Mouse (Mus musculus) kidney, embryonic 16.5 days (tissue): Measurements from ENCODE around the gene Arl8a. TPM values are rescaled to one million over a fixed set of nuclear protein-coding genes. Genes with fewer than 3 reads are reported as not detected.
A peak's percentile ranks its signal among the peaks of the same experiment; 100 is the strongest.
"Not testable (repeated sequence)": the region's sequence is repeated elsewhere in the genome, so short reads cannot be mapped to it uniquely, and the experiment has no call there.

ENCODE experiments used
- ATAC-seq: fragments of 200-750 bp; cut with Nextera tagmentation; 2 replicates; pipeline ENCODE4 v1.8.0; 2017; ENCODE audit warnings: moderate TSS enrichment; ENCODE audit not compliant: low FRiP score, low TSS enrichment
- H3K27ac ChIP-seq: fragments of 300-500 bp; sonication (generic); 2 replicates; pipeline ENCODE4 v1.5.1; 2014; ENCODE audit warnings: low read length
- H3K27me3 ChIP-seq: fragments of 300-500 bp; sonication (generic); 2 replicates; pipeline ENCODE4 v1.6.1; 2014; ENCODE audit warnings: low read length, control low read depth, mixed read lengths; ENCODE audit not compliant: insufficient read depth
- H3K36me3 ChIP-seq: fragments of 300-500 bp; sonication (generic); 2 replicates; pipeline ENCODE4 v1.6.1; 2014; ENCODE audit warnings: low read length, control low read depth, mixed read lengths; ENCODE audit not compliant: insufficient read depth
- H3K4me1 ChIP-seq: fragments of 300-500 bp; sonication (generic); 2 replicates; pipeline ENCODE4 v1.6.1; 2014; ENCODE audit warnings: low read length, control low read depth, mixed read lengths; ENCODE audit not compliant: insufficient read depth
- H3K4me2 ChIP-seq: fragments of 300-500 bp; sonication (generic); replicated peaks from 2 replicates; pipeline ENCODE4 v1.6.1; 2014; ENCODE audit warnings: low read depth, low read length
- H3K4me3 ChIP-seq: fragments of 300-500 bp; sonication (generic); 2 replicates; pipeline ENCODE4 v1.5.1; 2014; ENCODE audit warnings: mild to moderate bottlenecking, low read length
- H3K9ac ChIP-seq: fragments of 300-500 bp; sonication (generic); replicated peaks from 2 replicates; pipeline ENCODE4 v1.6.1; 2014; ENCODE audit warnings: low read length
- H3K9me3 ChIP-seq: fragments of 300-500 bp; sonication (generic); 2 replicates; pipeline ENCODE4 v1.6.1; 2016; ENCODE audit warnings: low read length, control low read depth
- WGBS: fragments of 180-500 bp; shearing (Covaris S2); extraction: QIAGEN DNeasy Blood & Tissue Kit; methylation state at CpG from one replicate; pipeline ENCODE4 v1.1.7; 2014; 5-methylcytosine and 5-hydroxymethylcytosine counted together
- polyA plus RNA-seq: library from polyadenylated mRNA; unstranded; fragments of >200 nt; fragmentation: Nextera tagmentation; extraction: Ambion mirVana; gene quantifications from 2 replicates; pipeline ENCODE4 v1.2.1, GENCODE M21; 2015

Gene Arl8a
- polyA plus RNA-seq, 1 experiment from 2014 or later: 46.7 TPM

- no peaks in the 10 kb centered on the region for H3K27me3 ChIP-seq
- H3K4me2 ChIP-seq: no peak overlapping the region
- no peak overlapping the region for H3K27ac ChIP-seq
- H3K36me3 ChIP-seq: no peaks in the 10 kb centered on the region
- no peak overlapping the region for H3K9ac ChIP-seq
- H3K4me1 ChIP-seq: no peaks in the 10 kb centered on the region
- 57% methylated on average over 3 of the region's 3 CpGs for WGBS
- no peak overlapping the region for H3K4me3 ChIP-seq
- ATAC-seq: no peak
- H3K9me3 ChIP-seq: no peaks in the 10 kb centered on the region
These were observed 41.6 kb downstream of the Arl8a start for GRCm38 (mm10) chr1:135188197-135188596.

- no peak overlapping the region for H3K4me3 ChIP-seq
- H3K4me1 ChIP-seq: no peaks in the 10 kb centered on the region
- no peaks in the 10 kb centered on the region for H3K27me3 ChIP-seq
- H3K4me2 ChIP-seq: no peak overlapping the region
- 89% methylated on average over 4 of the region's 4 CpGs for WGBS
- H3K36me3 ChIP-seq: no peaks in the 10 kb centered on the region
- H3K9me3 ChIP-seq: no peaks in the 10 kb centered on the region
- H3K27ac ChIP-seq: no peak overlapping the region
- no peak overlapping the region for H3K9ac ChIP-seq
- ATAC-seq: no peak
These were observed 42.6 kb downstream of the Arl8a start for GRCm38 (mm10) chr1:135189186-135189585.

DNA sequence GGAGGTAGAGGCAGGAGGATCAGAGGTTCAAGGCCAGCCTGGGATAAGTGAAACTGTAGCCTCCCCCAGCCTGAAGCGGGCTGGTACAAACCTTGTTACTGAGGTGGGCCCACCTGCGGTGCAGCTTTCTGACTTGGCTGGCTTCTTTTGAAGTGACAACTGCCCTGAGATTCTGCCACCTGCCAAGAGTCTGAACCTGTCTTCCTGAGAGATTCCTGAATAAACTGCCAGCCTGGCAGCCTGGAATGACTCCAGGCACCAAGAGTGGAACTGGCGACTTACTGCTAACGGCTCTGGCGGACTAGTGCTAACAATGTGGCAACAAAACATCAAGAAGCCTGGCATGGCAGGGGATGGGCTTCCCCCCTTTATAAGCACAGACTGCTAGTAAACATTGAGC is 47.7 kb downstream of the Arl8a start:
- WGBS: 80% methylated on average over 5 of the region's 5 CpGs
- not testable (repeated sequence) for H3K27me3 ChIP-seq, H3K27ac ChIP-seq, ATAC-seq, H3K4me3 ChIP-seq, H3K9ac ChIP-seq, H3K9me3 ChIP-seq, H3K36me3 ChIP-seq, H3K4me2 ChIP-seq
- H3K4me1 ChIP-seq: peaks cover 10% of the 10 kb centered on the region

GRCm38 (mm10) chr1:135195907-135196440 is 49.4 kb downstream of the Arl8a start:
- Histone ChIP-seq H3K27me3 (no peaks in the 10 kb centered on the region), H3K36me3 (no peaks in the 10 kb centered on the region), H3K4me2 (no peak overlapping the region), H3K4me3 (no peak overlapping the region), H3K9me3 (no peaks in the 10 kb centered on the region), H3K4me1 (peaks cover 14% of the 10 kb centered on the region), H3K27ac (no peak overlapping the region), H3K9ac (no peak overlapping the region)
- ATAC-seq: no peak
- WGBS: 76% methylated on average over 6 of the region's 6 CpGs

DNA sequence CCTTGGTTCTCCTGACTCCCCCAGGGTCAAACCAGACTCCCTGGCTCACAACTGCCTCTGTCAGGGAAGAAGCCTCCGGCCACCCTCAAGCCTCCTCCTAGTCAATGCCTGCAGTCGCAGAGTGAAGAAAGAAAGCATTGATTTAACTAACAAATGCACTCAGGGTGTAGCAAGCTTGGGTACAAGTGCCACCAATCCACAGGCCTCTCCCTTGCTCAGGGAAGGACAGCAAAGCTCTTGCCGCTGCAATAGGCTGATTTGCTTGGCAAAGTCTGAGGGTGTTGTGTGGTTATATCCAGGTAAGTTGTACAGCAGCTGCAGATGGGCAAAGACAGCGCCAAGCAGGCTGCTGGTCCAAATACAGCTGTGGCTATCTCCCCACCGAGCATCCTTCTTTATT is 51.8 kb downstream of the Arl8a start:
- Histone ChIP-seq H3K4me1 (peaks cover 14% of the 10 kb centered on the region), H3K36me3 (no peaks in the 10 kb centered on the region), H3K4me3 (no peak overlapping the region), H3K4me2 (no peak overlapping the region), H3K27me3 (no peaks in the 10 kb centered on the region), H3K9me3 (no peaks in the 10 kb centered on the region), H3K27ac (peak overlapping the region; percentile 91), H3K9ac (no peak overlapping the region)
- no peak for ATAC-seq
- WGBS: 50% methylated on average over 5 of the region's 5 CpGs

DNA sequence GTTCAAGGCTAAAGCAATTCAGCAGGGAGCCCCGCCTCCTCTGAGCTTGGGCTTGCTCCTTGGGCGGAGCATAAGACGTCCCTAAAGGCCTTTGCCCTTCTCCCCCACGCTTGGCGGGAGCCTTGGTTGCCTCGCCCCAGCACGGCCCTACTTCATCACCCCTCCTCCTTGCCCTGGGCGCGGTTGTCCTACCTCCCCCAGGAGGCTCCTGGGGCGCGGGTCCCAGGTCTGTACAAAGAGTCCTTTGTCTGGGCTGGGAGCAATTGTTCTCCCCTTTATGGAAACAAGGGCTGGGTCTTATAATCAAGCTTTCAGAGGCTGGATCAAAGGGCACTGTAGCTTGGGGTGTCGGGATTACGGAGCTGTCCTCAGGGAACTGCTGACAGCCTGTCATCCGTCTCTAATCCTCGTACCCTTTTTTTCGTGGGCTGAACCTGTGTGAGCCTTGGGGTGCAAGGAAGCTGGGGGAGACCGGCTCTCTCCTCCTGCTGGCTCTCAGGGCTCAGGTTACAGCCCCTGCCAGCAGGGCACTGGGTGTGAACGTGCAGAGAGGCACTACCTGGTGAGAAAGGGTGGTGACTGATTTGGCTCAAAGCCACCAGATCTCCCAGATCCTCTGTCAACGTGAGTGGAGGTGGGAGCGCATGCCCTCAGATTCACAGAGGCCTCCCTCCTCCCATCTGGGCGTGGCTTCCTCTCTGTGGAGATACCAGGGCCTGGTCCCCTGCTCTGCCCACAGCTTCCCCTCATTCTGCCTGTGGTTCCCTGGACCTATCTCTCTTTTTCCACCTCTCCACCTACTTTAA is 52.6 kb downstream of the Arl8a start:
- H3K36me3 ChIP-seq: no peaks in the 10 kb centered on the region
- peak; percentile 88 for ATAC-seq
- WGBS: 4% methylated on average over 20 of the region's 21 CpGs
- H3K4me1 ChIP-seq: peaks cover 14% of the 10 kb centered on the region
- H3K27ac ChIP-seq: peak overlapping the region; percentile 91
- H3K27me3 ChIP-seq: no peaks in the 10 kb centered on the region
- no peaks in the 10 kb centered on the region for H3K9me3 ChIP-seq
- H3K9ac ChIP-seq: peak overlapping the region; percentile 50
- peak overlapping the region; percentile 42 for H3K4me2 ChIP-seq
- peak overlapping the region; percentile 23 for H3K4me3 ChIP-seq

DNA sequence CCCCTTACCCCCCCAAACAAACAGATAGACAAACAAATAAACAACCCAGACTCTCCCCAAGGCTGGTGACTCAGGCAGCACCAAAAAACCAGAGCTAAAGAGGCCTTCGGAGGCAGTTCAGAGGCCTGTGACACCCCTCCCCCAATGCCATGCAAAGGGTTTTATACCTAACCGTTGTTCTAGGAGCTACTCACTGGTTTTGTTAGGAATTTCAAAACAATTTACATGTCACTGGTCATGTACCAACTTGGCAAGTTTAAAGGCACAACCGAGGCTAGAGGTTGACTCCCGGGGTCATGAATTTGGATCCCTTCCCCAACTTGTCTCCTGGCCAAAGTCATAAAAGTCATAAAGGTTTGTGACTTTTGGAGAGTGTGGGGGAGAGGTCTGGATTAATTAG is 53.8 kb downstream of the Arl8a start:
- Histone ChIP-seq H3K27ac (no peak overlapping the region), H3K9me3 (no peaks in the 10 kb centered on the region), H3K4me3 (no peak overlapping the region), H3K9ac (no peak overlapping the region), H3K4me2 (no peak overlapping the region), H3K4me1 (peaks cover 25% of the 10 kb centered on the region), H3K27me3 (no peaks in the 10 kb centered on the region), H3K36me3 (no peaks in the 10 kb centered on the region)
- no peak for ATAC-seq
- 45% methylated on average over 4 of the region's 4 CpGs for WGBS

- Histone ChIP-seq H3K9me3 (no peaks in the 10 kb centered on the region), H3K4me2 (no peak overlapping the region), H3K4me3 (no peak overlapping the region), H3K36me3 (no peaks in the 10 kb centered on the region), H3K27me3 (no peaks in the 10 kb centered on the region), H3K4me1 (peaks cover 14% of the 10 kb centered on the region), H3K9ac (no peak overlapping the region), H3K27ac (peak overlapping the region; percentile 81)
- ATAC-seq: peak; percentile 78; the same call in 1 of the 2 replicates
- WGBS: 22% methylated on average over 12 of the region's 12 CpGs
These were observed 57.8 kb downstream of the Arl8a start for GRCm38 (mm10) chr1:135204196-135205126.

DNA sequence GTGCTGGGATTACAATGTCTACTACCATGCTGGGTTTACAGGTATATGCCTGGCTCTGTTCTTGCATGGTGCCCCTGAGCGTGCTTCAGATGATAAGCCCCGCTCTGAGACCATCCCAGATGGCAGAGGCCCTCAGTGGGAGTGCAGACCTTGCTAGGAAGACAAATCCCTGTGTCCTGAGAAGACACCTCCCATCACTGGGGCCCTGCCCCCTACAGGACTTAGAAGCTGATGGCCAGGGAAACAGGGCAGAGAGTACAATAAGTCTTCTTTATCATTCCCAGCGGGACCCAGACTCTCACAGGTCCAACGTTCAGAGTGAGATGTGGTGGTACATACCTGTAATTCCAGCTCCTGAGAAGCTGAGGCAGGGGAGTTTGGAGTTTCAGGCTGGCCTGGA is 58.6 kb downstream of the Arl8a start:
- WGBS: 63% methylated on average over 4 of the region's 4 CpGs
- H3K4me2 ChIP-seq: no peak overlapping the region
- H3K36me3 ChIP-seq: no peaks in the 10 kb centered on the region
- no peaks in the 10 kb centered on the region for H3K27me3 ChIP-seq
- no peak for ATAC-seq
- H3K4me1 ChIP-seq: peaks cover 11% of the 10 kb centered on the region
- no peaks in the 10 kb centered on the region for H3K9me3 ChIP-seq
- no peak overlapping the region for H3K9ac ChIP-seq
- H3K4me3 ChIP-seq: no peak overlapping the region
- peak overlapping the region; percentile 81 for H3K27ac ChIP-seq
